Mouse (Mus musculus): ENCODE results near the gene Spib. TPM values are rescaled to one million over a fixed set of nuclear protein-coding genes. Genes with fewer than 3 reads are reported as not detected.

The Spib gene
- polyA plus RNA-seq, 1 experiment from 2014 or later, result 0.60 TPM

DNA sequence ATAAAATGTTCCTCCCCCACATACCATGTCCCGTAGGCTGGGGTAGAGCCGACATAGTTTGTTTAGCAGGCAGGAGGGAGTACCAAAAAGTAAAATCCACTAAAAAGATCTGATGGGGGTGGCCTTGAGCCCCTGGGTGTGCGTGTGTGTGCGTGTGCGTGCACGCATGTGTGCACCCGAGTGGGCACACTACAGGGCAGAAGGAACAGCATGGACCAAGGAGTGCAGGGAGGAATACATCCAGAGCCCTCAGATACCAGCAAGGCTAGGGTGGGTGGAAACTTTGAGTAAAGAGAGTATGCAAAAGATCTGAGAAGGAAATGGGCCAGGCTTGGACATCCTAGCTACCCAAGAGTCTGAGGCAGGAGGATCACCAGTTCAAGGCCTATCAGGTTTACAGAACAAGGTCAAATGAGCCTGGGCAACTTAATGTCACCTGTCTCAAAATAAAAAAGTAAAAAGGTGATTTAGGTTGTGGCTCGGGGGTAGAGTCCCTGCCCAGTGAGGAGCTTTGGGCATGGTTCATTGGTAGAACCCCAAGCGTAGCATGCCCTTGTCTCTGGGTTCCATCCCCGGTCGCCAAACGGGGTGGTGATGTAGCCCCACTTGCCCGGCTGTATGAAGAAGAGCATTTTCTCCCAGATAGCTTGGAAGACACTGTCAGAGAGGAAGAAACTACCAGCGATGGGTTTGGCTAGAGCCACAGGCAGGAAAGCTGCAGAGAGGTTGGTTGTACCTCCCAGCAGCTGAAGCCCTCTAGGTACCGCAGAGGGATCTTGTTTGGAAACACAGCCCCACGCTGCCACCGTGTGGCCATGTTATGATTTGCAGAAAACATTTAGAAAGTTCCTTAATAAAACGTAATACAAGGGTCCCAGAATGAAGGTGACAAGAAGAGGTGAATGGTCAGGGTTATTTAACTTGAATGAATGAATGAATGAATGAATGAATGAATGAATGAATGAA, 28.8 kb upstream of the Spib start:
- Histone ChIP-seq H3K4me3 (no peak overlapping the region), H3K4me2 (no peak overlapping the region), H3K27ac (no peak overlapping the region), H3K9me3 (no peaks in the 10 kb centered on the region), H3K36me3 (no peaks in the 10 kb centered on the region), H3K4me1 (no peaks in the 10 kb centered on the region), H3K9ac (no peak overlapping the region), H3K27me3 (no peaks in the 10 kb centered on the region)
- ATAC-seq (ENCODE audit: insufficient number of reproducible peaks, insufficient read depth, low FRiP score, low TSS enrichment, low read depth), result no peak
- WGBS, result 54% methylated on average over 18 of the region's 18 CpGs

DNA sequence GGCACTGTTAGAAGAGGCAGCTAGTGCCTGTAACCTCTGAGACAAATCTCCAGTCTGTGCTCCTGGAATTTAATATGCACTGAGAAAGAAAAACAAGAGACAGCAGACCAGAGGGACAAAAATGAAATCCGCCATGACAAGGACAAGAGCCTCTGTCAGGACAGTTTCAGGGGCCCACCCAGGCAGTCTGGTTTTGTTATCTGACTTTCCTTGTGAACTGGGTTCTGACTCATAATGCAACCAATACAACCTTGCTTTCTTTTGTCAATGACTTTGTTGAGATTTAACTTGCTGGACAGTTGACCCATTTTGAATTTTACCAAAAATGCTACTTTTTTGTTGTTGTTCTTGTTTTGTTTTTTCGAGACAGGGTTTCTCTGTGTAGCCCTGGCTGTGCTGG, 25.8 kb upstream of the Spib start:
- H3K9me3 ChIP-seq, result no peaks in the 10 kb centered on the region
- WGBS, result 64% methylated on average over 2 of the region's 2 CpGs
- no peak overlapping the region for H3K4me2 ChIP-seq
- no peak overlapping the region for H3K27ac ChIP-seq
- H3K4me1 ChIP-seq, result peaks cover 7% of the 10 kb centered on the region
- no peak overlapping the region for H3K9ac ChIP-seq
- no peaks in the 10 kb centered on the region for H3K36me3 ChIP-seq
- no peak overlapping the region for H3K4me3 ChIP-seq
- ATAC-seq (ENCODE audit: insufficient number of reproducible peaks, insufficient read depth, low FRiP score, low TSS enrichment, low read depth), result no peak
- H3K27me3 ChIP-seq, result no peaks in the 10 kb centered on the region

DNA sequence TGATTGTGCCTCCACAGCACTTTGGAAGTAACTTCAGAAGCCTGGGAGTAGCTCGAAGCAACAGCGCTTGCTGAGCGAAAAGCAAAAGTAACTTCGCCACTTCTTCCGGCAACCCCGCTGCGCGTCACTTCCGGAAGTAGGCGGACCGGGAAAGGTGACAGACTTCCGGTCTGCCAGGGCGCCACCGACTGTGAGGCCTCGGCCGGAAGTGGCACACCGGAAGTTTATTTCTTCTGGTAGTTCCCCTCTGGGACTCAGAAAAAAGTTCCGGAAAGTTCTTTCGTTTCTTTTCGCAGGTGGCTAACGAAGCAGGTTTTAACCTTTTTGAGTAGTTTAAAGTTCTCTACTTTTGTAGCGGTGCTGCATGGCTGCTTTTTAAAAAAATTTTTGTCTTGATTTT, 22.0 kb upstream of the Spib start, which contains the start of gene Nr1h2:
Nr1h2 (minus strand) TSS at position 126 of the 400 bp plus-strand sequence.
- H3K9me3 ChIP-seq, result no peaks in the 10 kb centered on the region
- H3K4me1 ChIP-seq, result peaks cover 10% of the 10 kb centered on the region
- H3K9ac ChIP-seq, result peak within 1 kb of the TSS; percentile 78
- ATAC-seq (ENCODE audit: insufficient number of reproducible peaks, insufficient read depth, low FRiP score, low TSS enrichment, low read depth), result peak; percentile 62; the same call in 1 of the 2 replicates
- peak within 1 kb of the TSS; percentile 67 for H3K4me2 ChIP-seq
- H3K4me3 ChIP-seq, result peak within 1 kb of the TSS; percentile 88
- peaks cover 33% of the 10 kb centered on the region for H3K36me3 ChIP-seq
- WGBS, result under 1% methylated on average over 22 of the region's 22 CpGs
- no peaks in the 10 kb centered on the region for H3K27me3 ChIP-seq
- H3K27ac ChIP-seq, result peak within 1 kb of the TSS; percentile 98

DNA sequence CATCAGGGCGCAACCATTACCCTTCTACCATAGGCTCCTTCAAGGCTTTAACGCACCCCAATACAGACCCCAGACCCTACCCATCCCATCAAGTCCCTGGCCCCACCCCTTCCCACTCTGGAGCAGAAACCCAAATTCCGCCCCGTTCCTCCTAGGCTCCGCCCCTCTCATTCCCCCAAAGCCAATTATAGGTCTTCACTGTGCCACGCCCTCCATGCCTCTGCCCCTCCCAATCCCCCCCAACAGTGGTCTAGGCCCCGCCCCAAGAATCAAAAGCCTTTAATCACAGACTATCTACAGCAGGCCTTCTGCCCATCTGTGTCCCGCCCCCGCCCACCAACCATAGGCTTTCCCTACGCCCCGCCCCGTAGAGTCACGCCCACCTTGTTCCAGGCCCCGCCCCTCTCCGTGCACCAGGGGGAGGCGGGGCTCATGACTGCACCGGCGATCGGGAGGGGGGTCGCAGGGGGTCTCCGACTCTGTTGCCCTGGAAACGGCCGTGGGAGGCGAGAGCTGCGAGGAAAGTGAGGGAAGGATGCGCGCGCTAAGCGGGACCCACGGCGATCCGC, 21.4 kb upstream of the Spib start:
- no peaks in the 10 kb centered on the region for H3K27me3 ChIP-seq
- peak overlapping the region; percentile 88 for H3K4me3 ChIP-seq
- H3K9ac ChIP-seq, result peak overlapping the region; percentile 78
- peaks cover 33% of the 10 kb centered on the region for H3K36me3 ChIP-seq
- peak; percentile 70 for ATAC-seq (ENCODE audit: insufficient number of reproducible peaks, insufficient read depth, low FRiP score, low TSS enrichment, low read depth)
- peaks cover 10% of the 10 kb centered on the region for H3K4me1 ChIP-seq
- peak overlapping the region; percentile 67 for H3K4me2 ChIP-seq
- 1% methylated on average over 32 of the region's 32 CpGs for WGBS
- no peaks in the 10 kb centered on the region for H3K9me3 ChIP-seq
- H3K27ac ChIP-seq, result peak overlapping the region; percentile 98

DNA sequence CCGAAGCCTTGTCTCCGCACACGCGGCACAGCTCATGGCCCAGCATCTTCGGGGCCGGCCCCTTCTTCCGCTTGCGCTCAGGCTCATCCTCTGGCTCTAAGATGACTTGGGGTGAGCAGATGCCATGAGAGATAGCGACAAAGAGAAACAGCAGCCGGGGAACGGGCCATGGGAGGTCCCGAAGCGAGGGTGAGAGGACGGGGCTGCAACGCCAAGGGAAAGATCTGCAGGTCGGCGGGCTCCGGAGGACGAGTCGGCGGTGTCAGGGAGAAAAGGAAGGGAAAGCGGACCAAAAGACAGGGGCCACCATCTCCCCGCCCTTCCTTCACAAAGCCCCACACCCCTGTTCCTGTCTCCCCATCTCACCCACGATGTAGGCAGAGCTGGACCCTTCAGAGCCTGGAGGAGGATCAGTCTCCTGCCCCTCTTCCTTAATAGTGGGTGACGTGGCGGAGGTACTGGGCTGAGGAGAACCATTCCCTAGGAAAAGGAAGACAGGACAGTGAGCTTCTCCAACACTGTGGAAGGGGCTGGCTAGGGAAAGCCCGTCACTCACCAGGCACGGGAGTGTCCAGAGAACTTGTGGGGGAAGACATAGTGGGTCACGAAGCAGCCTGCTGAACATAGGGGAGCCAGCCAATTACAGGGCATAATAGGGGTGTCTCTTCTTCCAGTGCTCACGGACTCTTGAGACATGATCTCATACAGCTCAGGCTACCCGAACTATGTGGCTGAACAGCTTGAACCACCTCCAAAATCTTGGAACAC, 20.5 kb upstream of the Spib start:
- Histone ChIP-seq H3K4me2 (peak overlapping the region; percentile 67), H3K36me3 (peaks cover 33% of the 10 kb centered on the region), H3K9me3 (no peaks in the 10 kb centered on the region), H3K4me1 (peaks cover 19% of the 10 kb centered on the region), H3K27ac (peak overlapping the region; percentile 98), H3K27me3 (no peaks in the 10 kb centered on the region), H3K4me3 (peak overlapping the region; percentile 88), H3K9ac (peak overlapping the region; percentile 51; the same call in 1 of the 2 replicates)
- WGBS, result 89% methylated on average over 28 of the region's 31 CpGs
- no peak for ATAC-seq (ENCODE audit: insufficient number of reproducible peaks, insufficient read depth, low FRiP score, low TSS enrichment, low read depth)

DNA sequence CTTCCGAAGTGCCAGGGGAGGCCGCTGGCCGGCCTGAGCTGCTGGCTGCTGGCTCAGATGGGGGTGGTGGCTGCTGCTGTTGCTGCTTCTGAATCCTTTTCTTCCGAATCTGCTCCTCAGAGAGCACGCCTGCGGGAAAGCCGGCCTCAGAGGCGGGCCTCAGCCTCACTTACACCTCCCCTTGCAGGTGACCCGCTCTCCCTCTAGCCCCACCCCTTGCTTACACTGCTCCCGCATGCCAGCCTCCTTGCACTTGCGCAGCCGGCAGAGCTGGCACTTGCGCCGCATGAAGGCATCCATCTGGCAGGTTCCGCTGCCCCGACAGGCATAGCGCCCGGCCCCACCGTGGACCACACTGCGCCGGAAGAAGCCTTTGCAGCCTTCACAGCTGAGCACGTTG, 19.9 kb upstream of the Spib start:
- no peaks in the 10 kb centered on the region for H3K9me3 ChIP-seq
- WGBS, result 80% methylated on average over 22 of the region's 22 CpGs
- peaks cover 33% of the 10 kb centered on the region for H3K36me3 ChIP-seq
- H3K27me3 ChIP-seq, result no peaks in the 10 kb centered on the region
- no peak overlapping the region for H3K9ac ChIP-seq
- H3K4me1 ChIP-seq, result peaks cover 25% of the 10 kb centered on the region
- H3K4me2 ChIP-seq, result no peak overlapping the region
- no peak overlapping the region for H3K27ac ChIP-seq
- no peak overlapping the region for H3K4me3 ChIP-seq
- no peak for ATAC-seq (ENCODE audit: insufficient number of reproducible peaks, insufficient read depth, low FRiP score, low TSS enrichment, low read depth)

DNA sequence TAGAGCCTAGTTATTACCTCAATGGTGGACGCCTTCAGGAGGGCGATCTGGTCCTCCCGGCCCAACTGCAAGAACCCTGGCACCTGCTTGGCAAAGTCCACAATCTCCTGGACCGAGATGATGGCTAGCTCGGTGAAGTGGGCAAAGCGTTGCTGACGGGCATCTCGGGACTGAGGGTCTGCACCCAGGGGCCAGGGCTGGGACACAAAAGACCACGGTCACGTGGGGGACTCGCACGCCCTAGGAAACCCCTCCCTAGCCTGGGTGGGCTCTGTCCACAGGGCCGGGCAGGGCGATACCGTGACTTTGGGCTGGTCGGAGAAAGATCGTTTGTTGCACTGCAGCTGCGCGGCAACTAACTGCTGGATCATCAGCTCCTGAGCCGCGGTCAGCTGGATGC, 19.4 kb upstream of the Spib start:
- H3K4me3 ChIP-seq, result no peak overlapping the region

DNA sequence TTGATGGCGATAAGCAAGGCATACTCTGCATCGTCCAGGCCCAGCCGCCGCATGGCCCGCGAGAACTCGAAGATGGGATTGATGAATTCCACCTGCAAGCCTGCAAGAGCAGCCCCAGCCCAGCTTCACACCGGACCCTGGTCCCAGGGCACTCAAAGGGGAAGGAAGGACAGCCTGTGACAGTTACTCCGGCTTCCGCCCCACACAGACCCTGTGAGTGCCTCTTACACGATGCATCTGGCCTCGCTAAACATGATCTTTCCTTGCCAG, 18.5 kb upstream of the Spib start:
- no peak overlapping the region for H3K9ac ChIP-seq

More for the DNA sequence above, 19.4 kb upstream of the Spib start:
- Histone ChIP-seq H3K27ac (no peak overlapping the region), H3K4me2 (no peak overlapping the region), H3K27me3 (no peaks in the 10 kb centered on the region), H3K9ac (no peak overlapping the region), H3K4me1 (peaks cover 25% of the 10 kb centered on the region), H3K36me3 (peaks cover 33% of the 10 kb centered on the region), H3K9me3 (no peaks in the 10 kb centered on the region)
- 93% methylated on average over 21 of the region's 21 CpGs for WGBS
- ATAC-seq (ENCODE audit: insufficient number of reproducible peaks, insufficient read depth, low FRiP score, low TSS enrichment, low read depth), result no peak

DNA sequence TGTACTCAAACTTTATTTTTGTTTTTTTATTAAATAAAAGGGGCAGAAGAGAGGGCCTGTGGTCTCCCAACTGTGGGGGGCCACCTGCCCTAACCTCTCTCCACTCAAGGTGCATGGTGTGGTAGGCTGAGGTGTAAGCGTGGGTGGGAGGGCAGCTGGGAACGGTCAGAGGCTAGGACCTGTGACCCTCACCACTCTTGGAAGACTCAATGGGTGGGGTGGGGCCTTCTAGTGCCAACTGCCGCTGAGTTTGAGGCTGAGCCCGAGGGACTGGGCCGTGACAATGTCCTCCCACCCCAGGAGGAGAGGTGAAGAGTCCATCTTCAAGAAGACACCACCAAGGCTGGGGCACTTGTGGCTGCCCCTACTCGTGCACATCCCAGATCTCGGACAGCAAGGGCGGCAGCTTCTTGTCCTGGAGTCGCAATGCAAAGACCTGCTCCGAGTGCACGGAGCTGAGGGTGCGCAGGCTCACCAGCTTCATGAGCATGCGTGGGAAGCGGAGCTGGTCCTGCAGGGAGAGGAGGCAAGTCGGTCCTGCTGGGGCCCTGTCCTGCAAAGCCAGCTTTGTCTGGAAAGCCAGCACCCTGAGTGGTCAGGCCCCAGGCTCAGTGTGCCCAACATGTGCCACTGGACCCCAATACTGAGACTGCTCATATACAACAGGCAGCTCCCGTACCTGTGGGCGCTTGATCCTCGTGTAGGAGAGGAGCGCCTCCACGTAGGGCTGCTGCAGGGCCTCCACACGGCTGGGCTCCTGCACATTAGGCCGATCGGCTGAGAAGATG, 17.9 kb upstream of the Spib start:
- Histone ChIP-seq H3K9me3 (no peaks in the 10 kb centered on the region; the same call in 1 of the 2 replicates), H3K4me3 (no peak overlapping the region), H3K4me1 (peaks cover 25% of the 10 kb centered on the region), H3K4me2 (no peak overlapping the region), H3K27me3 (no peaks in the 10 kb centered on the region), H3K9ac (no peak overlapping the region), H3K36me3 (peaks cover 37% of the 10 kb centered on the region), H3K27ac (no peak overlapping the region)
- WGBS, result 94% methylated on average over 23 of the region's 23 CpGs
- no peak for ATAC-seq (ENCODE audit: insufficient number of reproducible peaks, insufficient read depth, low FRiP score, low TSS enrichment, low read depth)

More for the DNA sequence above, 18.5 kb upstream of the Spib start:
- H3K4me1 ChIP-seq, result peaks cover 25% of the 10 kb centered on the region
- H3K27me3 ChIP-seq, result no peaks in the 10 kb centered on the region
- H3K4me2 ChIP-seq, result no peak overlapping the region
- H3K9me3 ChIP-seq, result no peaks in the 10 kb centered on the region; the same call in 1 of the 2 replicates
- H3K36me3 ChIP-seq, result peaks cover 37% of the 10 kb centered on the region
- WGBS, result 93% methylated on average over 12 of the region's 12 CpGs
- H3K27ac ChIP-seq, result no peak overlapping the region
- no peak for ATAC-seq (ENCODE audit: insufficient number of reproducible peaks, insufficient read depth, low FRiP score, low TSS enrichment, low read depth)
- H3K4me3 ChIP-seq, result no peak overlapping the region

DNA sequence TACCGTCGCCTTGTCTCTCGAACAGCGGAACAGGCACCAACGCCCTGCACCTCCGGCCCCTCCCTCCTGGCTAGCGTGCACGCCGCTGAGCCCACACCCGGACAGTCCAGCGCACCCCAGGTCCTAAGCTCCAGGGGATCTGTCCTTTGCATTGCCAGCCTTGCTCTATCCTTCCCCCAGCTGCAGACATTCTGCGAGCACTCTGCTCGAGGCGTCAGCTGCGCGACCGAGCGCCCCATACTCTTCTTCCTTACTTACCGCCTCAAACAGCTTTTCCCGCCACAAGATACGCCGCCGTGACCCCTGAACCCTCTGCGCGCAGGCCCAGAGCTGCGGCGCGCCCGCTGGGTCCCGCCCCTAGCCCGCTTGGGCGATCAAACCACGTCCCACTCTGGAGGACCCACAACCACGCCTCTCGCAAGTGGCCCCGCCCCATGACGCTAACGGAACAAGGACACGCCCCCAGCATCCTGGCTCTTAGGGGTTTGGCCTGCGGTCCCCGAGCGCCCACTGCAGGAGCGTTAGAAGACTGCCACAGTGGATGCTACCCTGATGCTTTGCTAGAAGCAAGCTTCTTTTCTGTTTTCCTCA, 16.7 kb upstream of the Spib start, which contains the start of gene Pold1:
Pold1 (minus strand) TSS at position 353 of the 591 bp plus-strand sequence.
- peak within 1 kb of the TSS; percentile 84 for H3K4me2 ChIP-seq
- no peaks in the 10 kb centered on the region for H3K27me3 ChIP-seq
- peaks cover 25% of the 10 kb centered on the region for H3K4me1 ChIP-seq
- peak within 1 kb of the TSS; percentile 86 for H3K27ac ChIP-seq
- peak within 1 kb of the TSS; percentile 71 for H3K4me3 ChIP-seq
- peaks cover 37% of the 10 kb centered on the region for H3K36me3 ChIP-seq
- H3K9me3 ChIP-seq, result no peaks in the 10 kb centered on the region; the same call in 1 of the 2 replicates
- H3K9ac ChIP-seq, result peak within 1 kb of the TSS; percentile 78
- under 1% methylated on average over 43 of the region's 43 CpGs for WGBS
- ATAC-seq (ENCODE audit: insufficient number of reproducible peaks, insufficient read depth, low FRiP score, low TSS enrichment, low read depth), result peak; percentile 91

Data from embryonic facial prominence, embryonic 13.5 days (tissue).